Mouse (Mus musculus) splenic B cell, adult 2 months (primary cell): ENCODE results near the gene Gm16867.
"Not testable (repeated sequence)": the region's sequence is repeated elsewhere in the genome, so short reads cannot be mapped to it uniquely, and the experiment has no call there.

Experiments
- DNase-seq: peaks from one replicate; pipeline ENCODE4 v3.0.0-alpha.2; 2011; ENCODE audit warnings: low read depth, low spot score
- H3K27me3 ChIP-seq: 2 replicates; pipeline ENCODE4 v1.6.1; 2012; ENCODE audit warnings: mild to moderate bottlenecking, low read length, moderate library complexity, mixed read lengths; ENCODE audit not compliant: control insufficient read depth, poor library complexity, insufficient read depth, severe bottlenecking
- H3K36me3 ChIP-seq: 2 replicates; pipeline ENCODE4 v1.6.1; 2012; ENCODE audit warnings: mild to moderate bottlenecking, low read length, moderate library complexity, mixed read lengths; ENCODE audit not compliant: control insufficient read depth, poor library complexity, insufficient read depth, severe bottlenecking

Gm16867 gene

DNA sequence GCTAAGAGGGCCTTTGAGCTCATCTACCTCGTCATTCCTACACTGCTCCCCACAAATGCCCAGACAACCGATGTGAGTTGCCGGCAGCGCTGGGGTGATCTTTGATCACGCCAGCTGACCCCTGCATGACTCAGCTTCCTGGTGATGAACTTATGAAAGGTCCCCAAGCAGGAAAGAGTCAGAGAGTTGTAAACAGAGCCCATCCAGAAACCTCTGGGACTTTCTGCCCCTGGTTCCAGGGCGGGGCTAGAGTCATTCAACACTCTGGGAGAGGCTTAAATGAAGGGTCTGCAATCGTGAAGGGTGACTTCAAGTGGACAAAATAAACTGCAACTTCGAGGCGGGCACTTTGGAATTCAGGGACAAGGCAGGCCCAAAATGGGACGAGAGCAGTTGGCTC lies 15.2 kb downstream of the Gm16867 start:
- H3K36me3 ChIP-seq, DNase-seq, H3K27me3 ChIP-seq: not testable (repeated sequence)

DNA sequence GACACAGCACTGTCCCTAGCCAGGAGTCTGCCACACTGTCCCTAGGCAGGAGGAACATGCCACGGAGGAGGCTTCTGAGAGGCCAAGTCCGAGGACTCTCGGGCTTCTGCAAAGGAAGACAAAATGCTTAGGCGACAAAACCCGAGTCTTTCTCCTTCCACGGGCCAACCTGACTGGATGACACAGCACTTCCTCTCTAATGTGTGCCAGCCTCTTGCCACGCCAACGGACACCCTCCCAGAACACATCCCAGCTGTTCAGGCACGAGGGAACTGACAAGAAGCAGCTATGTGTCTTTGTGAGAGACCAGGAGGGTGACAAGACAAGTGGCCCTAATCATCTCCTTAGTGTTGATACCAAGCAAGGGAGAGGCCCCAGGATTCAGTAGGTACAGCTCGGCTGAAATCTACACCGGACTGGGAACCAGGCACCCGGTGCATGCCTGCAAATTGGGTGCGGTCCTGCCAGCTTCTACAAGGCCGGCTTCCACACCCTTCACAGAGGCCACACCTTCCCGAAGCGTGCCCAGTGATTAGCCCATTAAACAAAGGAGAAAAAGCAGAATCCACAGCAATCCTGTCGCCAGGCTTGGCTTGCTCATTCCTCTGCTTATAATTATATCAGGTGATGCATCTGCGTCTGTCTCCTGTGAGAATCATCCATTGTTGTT lies 17.6 kb downstream of the Gm16867 start:
- not testable (repeated sequence) for H3K27me3 ChIP-seq, DNase-seq, H3K36me3 ChIP-seq

DNA sequence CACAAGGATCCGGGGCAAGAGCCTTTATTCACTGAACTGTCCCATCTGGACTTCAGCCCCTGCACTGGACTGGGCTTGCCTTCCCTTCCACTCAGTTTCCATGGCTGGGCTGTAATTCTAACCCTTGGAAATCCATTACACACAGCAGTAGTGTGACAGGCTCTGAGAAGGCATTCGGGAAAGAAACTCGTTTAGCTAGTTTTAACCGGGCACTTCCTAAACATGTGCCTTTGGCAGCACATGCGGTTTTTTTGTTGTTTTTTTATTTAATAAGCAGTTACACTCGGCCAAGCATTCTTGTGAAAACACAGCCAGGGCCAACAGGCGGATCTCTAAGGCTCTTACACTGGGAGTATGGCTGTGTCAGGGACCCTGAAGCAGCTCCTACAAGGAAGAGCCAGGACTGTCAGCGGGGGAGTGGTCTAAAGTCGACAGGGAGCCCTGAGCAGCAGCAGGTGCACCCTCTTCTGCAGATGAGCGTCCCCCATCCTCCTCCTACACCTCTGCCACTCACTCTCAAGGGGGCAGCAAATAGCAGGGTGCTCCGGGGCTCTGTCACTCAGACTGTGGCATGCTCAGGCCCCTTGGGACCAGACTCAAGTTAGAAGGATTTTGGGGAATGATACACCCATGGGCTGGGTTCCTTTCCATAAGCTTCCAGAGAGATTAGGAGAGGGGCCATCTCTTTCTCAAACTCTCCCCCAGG lies 29.1 kb downstream of the Gm16867 start:
- not testable (repeated sequence) for H3K36me3 ChIP-seq, DNase-seq, H3K27me3 ChIP-seq

DNA sequence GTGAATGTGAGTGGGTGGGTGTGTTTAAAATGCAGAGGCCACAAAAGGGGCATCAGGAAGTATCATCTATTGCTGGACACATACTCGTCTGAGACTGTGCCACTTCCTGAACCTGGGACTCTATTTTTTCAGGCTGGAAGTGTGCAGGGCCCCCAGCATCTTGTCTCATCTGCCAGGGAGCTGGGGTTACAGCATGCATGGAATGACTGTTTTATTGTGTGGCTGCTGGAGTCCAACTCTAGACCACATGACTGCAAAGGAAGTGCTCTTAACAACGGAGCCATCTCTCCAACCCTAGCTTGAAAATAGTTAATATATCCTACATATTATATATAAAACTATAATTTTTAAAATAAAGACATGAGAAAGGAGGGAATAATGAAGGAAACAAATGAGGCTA lies 29.8 kb downstream of the Gm16867 start:
- H3K36me3 ChIP-seq, DNase-seq, H3K27me3 ChIP-seq: not testable (repeated sequence)

DNA sequence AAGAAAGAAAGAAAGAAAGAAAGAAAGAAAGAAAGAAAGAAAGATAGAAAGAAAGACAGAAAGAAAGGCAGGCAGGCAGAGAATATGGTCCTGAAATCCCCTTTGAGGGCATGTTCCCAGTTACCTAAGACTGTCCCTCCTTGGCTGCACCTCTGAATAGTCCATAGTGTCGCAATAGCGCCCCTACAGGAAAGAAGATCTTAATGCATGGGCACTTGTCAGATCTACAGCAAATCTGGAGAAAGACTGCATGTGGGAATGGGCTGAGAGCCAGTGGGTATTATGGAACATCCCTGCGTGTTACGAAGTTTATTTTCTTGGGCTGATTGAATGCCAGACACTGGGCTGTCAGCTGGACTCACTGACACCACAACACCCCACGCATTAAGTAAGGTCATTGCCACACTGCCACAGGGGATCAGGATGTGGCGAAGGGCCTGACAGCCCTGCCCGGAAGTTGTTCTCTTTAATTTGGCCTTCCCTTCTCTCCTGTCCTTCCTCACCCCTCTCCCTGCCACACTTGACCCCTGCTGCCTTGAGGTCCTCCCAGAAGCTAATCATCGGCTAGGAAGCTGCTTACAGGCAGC lies 32.9 kb downstream of the Gm16867 start:
- not testable (repeated sequence) for H3K36me3 ChIP-seq, DNase-seq, H3K27me3 ChIP-seq

DNA sequence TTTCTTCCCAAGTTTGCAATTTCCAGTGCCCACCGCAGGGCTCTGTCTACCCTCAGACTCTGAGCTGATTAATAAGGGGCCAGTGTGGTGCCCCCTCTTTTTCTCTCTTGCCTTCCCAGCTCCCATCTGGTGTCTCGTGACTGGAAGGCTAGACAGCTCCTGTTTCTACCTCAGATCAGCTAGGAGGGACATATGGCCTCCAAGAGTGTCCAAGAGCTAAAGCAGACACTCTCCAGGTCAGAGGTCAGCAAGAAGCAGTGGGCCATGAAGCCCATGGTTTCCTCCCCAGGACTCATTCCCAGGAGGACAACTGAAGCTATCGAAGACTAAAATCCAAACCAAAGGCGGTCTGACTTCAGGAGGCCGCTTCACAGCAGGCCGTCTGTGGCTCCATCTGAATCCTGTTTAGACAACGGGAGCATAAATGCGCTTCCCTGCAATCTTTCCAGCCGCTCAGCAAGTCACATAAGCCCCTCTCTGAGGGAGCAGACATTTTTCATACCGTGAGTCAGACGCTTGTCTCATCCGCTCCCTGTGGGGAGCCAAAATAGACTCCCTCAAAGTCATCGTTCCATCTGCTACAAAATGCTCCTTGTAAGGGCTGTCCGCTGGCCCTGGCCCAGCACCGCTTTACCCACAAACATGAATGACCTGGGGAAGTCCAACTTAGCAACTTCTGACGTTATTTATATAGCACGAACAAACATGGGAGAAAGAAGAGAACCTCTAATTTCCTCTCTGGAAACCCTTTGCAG lies 35.4 kb downstream of the Gm16867 start:
- DNase-seq, H3K27me3 ChIP-seq, H3K36me3 ChIP-seq: not testable (repeated sequence)

DNA sequence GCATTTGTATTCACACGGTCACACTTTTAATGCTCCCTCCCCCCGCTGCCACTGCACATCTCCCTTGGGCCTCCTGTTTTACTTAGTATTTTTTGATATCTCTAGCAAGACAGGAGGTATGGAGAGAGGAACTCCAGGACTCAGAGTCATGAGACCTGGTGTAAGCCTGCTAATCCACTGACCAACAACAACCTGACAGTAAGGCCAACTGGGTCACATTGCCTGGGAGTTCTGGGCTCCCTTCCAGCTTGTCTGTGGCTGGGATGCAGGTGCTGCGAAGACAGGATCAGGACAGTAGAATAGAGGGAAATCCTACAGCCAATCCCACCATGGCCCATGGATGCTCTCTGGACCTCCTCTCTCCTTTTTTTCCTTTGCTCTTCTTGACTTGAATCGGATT lies 38.7 kb downstream of the Gm16867 start:
- DNase-seq, H3K36me3 ChIP-seq, H3K27me3 ChIP-seq: not testable (repeated sequence)

DNA sequence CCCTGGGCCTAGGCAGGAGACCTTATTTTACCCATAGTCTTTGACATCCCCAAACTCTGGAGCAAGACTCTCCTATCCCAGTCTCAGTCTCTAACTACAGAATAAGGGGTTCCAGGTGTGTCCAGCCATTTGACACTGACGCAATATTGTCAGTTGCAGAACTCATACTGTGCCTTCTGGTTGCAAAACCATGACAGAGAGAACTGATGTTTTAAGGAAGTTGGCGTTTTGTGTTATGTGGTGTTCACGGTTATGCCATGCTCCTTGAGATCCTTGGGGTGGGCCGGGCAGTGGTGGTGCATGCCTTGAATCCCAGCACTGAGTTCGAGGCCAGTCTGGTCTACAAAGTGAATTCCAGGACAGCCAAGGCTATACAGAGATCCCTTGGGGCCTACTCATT lies 45.5 kb downstream of the Gm16867 start:
- not testable (repeated sequence) for H3K36me3 ChIP-seq, DNase-seq, H3K27me3 ChIP-seq

DNA sequence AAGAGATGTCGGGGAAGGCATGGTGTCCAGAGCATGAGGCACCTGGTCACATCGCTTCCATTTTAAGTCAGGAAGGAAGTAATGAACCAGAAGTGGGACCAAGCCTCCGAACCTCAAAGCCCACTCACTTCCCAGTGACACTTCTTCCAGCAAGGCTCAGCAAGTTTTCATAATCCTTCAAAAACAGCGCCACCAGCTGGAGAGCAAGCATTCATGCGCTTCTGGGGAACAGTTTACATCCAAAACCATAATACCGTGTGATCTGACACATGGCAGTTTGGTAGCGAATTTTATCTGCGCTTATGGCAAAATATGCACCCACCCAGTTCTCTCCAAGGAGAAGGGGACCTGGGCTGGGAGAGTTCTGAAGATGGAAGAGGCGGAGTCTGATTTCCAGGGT lies 48.5 kb downstream of the Gm16867 start:
- DNase-seq, H3K36me3 ChIP-seq, H3K27me3 ChIP-seq: not testable (repeated sequence)

DNA sequence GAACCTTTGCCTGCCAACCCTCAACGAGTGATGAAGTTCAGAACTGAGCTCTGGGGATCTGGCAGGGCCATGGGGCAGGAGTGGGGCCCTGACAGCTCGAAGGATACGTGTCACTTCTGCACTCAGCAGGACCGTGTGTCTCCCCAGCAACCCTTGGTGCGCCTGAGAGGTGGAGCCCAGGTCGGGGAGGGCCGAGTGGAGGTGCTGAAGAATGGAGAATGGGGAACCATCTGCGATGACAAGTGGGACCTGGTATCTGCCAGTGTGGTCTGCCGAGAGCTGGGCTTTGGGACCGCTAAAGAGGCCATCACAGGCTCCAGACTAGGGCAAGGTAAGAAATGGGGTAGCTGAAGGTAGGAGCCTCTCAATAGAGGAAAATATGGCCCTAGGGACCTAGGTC lies 54.3 kb downstream of the Gm16867 start:
- not testable (repeated sequence) for DNase-seq

DNA sequence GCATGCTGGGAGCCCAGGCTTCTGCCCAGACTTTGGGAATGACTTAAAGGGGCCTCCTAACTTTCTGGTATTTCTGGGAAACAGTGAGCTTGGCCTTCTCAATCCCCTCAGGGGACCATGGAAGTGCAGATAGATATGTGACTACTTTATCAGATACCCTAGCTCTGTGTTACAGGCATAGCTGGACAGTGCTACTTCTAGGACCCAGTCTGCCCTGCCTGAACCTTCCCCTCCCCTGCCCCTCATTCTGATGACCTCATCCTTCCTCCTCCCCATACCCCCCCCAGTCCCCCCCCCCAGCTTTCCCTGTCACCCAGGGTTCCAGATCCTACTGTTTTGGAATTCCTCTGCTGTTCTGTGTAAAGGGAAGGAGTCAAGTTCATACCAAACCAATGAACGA lies 56.2 kb downstream of the Gm16867 start:
- H3K27me3 ChIP-seq, DNase-seq: not testable (repeated sequence)

More for the DNA sequence above, 54.3 kb downstream of the Gm16867 start:
- not testable (repeated sequence) for H3K36me3 ChIP-seq, H3K27me3 ChIP-seq

DNA sequence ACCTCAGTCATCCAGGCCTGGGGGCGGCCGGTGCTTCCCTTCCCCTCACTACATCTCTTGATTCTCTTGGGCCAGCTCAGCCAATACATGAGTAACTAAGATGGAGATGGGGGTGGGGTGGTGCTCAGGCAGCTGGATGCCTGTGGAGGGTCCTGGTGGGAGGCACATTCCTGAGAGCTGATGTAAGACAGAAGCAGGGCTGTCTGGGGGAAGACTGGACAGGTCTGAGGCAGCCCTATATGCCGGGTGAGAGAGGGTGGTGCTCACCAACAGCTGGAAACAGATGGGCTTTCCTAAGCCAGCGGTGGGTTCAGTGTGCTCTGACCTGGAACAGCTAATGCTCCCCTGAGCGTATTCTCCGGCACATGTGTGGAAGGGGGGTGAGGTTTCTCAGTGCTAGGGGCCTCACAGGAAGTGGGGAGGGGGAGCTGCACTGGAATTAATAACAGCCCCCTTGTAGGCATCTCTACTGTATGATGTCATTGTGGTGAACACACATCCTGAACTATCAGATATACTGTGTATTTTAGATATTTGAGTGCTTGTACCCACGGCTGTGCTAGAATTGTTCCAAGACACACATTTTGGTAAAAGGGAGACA lies 60.0 kb downstream of the Gm16867 start:
- H3K27me3 ChIP-seq, H3K36me3 ChIP-seq, DNase-seq: not testable (repeated sequence)

More for the DNA sequence above, 56.2 kb downstream of the Gm16867 start:
- H3K36me3 ChIP-seq: not testable (repeated sequence)

DNA sequence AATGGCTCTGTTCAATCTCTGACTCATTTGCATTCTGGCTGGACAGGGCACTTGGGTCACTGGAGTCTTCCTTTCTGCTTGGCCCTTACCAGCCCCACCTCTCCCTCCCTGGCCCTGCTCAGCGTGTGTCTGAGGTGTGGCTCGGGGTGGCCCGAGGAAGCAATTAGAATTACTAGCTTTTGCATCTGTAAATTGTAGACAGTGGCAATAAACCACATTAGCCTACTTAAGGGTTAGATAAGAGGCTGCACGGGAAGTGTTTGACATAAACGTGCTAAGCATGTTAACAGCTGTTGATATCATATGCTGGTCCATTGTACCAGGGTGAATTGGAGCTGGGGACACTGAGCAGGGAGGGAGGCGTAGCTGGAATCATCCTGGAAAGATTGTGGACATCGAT lies 62.2 kb downstream of the Gm16867 start:
- not testable (repeated sequence) for H3K27me3 ChIP-seq, DNase-seq, H3K36me3 ChIP-seq

DNA sequence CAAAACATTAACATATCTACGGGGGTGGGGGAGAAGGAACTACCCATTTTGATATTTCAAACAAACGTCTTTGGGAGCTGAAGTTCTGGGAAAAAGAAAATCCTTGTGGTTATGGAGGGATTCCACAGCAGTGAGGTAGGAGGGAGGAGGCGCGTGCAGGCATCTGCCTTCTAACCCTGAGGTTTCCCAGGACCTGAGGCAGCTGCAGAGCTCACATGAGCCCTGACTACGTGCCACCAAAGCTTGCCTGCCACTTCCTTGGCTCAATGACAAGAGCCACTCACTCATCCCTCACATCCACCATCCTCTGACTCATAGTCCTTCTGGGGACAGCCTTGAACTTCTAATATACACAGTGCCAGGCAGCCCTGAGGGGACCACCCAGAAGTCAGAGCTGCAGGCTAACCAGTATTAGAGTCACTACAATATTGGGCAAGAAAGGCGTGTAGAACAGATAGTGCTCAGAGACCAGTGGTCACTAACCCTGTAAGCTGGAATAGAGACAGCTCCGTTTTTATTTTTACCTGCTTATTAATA lies 64.4 kb downstream of the Gm16867 start:
- not testable (repeated sequence) for DNase-seq, H3K36me3 ChIP-seq, H3K27me3 ChIP-seq
